Mouse (Mus musculus) gonadal fat pad, adult 2 months (tissue): ENCODE results near the gene Tmem131. TPM values are rescaled to one million over a fixed set of nuclear protein-coding genes. Genes with fewer than 3 reads are reported as not detected.
"Not testable (repeated sequence)": the region's sequence is repeated elsewhere in the genome, so short reads cannot be mapped to it uniquely, and the experiment has no call there.

Experiments used
- DNase-seq: peaks from one replicate; pipeline ENCODE4 v3.0.0-alpha.2; 2012; ENCODE audit warnings: low read depth
- polyA plus RNA-seq: library from polyadenylated mRNA; depleted of rRNA; stranded (reverse); fragments of >200 nt; gene quantifications from 2 replicates; pipeline ENCODE4 v1.2.3, GENCODE M21; 2012

The Tmem131 gene
- polyA plus RNA-seq, 1 experiment: 14.3 TPM

- no peak for DNase-seq
These were observed 23.7 kb downstream of the Tmem131 start for GRCm38 (mm10) chr1:36919728-36920127.

- no peak for DNase-seq
These were observed 26.0 kb downstream of the Tmem131 start for GRCm38 (mm10) chr1:36917423-36917822.

- no peak for DNase-seq
These were observed 28.3 kb downstream of the Tmem131 start for GRCm38 (mm10) chr1:36915200-36915580.

- no peak for DNase-seq
These were observed 28.8 kb downstream of the Tmem131 start for GRCm38 (mm10) chr1:36914455-36915199.

GRCm38 (mm10) chr1:36913806-36914205 is 29.7 kb downstream of the Tmem131 start:
- no peak for DNase-seq

GRCm38 (mm10) chr1:36912239-36912638 is 31.2 kb downstream of the Tmem131 start:
- DNase-seq: no peak

GRCm38 (mm10) chr1:36911603-36912002 is 31.9 kb downstream of the Tmem131 start:
- no peak for DNase-seq

GRCm38 (mm10) chr1:36910397-36910796 is 33.1 kb downstream of the Tmem131 start:
- DNase-seq: no peak

- DNase-seq: not testable (repeated sequence)
These were observed 33.5 kb downstream of the Tmem131 start for GRCm38 (mm10) chr1:36909965-36910364.

GRCm38 (mm10) chr1:36905216-36905615 is 38.2 kb downstream of the Tmem131 start:
- DNase-seq: no peak

GRCm38 (mm10) chr1:36904489-36904888 is 39.0 kb downstream of the Tmem131 start:
- peak; percentile 64 for DNase-seq

- no peak for DNase-seq
These were observed 39.4 kb downstream of the Tmem131 start for GRCm38 (mm10) chr1:36904084-36904451.

- DNase-seq: no peak
These were observed 39.9 kb downstream of the Tmem131 start for GRCm38 (mm10) chr1:36903376-36904083.

- no peak for DNase-seq
These were observed 40.7 kb downstream of the Tmem131 start for GRCm38 (mm10) chr1:36902533-36903315.

GRCm38 (mm10) chr1:36899622-36900021 is 43.8 kb downstream of the Tmem131 start:
- DNase-seq: no peak

- no peak for DNase-seq
These were observed 47.0 kb downstream of the Tmem131 start for GRCm38 (mm10) chr1:36896423-36896822.

- no peak for DNase-seq
These were observed 48.0 kb downstream of the Tmem131 start for GRCm38 (mm10) chr1:36895452-36895851.

GRCm38 (mm10) chr1:36894136-36894535 is 49.3 kb downstream of the Tmem131 start:
- no peak for DNase-seq

GRCm38 (mm10) chr1:36893720-36894119 is 49.7 kb downstream of the Tmem131 start:
- not testable (repeated sequence) for DNase-seq

GRCm38 (mm10) chr1:36893146-36893545 is 50.3 kb downstream of the Tmem131 start:
- DNase-seq: no peak

GRCm38 (mm10) chr1:36892461-36892860 is 51.0 kb downstream of the Tmem131 start:
- no peak for DNase-seq

GRCm38 (mm10) chr1:36889016-36889415 is 54.5 kb downstream of the Tmem131 start:
- no peak for DNase-seq
